Mouse (Mus musculus): ENCODE measurements around the gene Tigd3. TPM values are rescaled to one million over a fixed set of nuclear protein-coding genes. Genes with fewer than 3 reads are reported as not detected.
A peak's percentile ranks its signal among the peaks of the same experiment; 100 is the strongest.

Tigd3 gene
- total RNA-seq, 1 experiment from 2014 or later, result 1.4 TPM

DNA sequence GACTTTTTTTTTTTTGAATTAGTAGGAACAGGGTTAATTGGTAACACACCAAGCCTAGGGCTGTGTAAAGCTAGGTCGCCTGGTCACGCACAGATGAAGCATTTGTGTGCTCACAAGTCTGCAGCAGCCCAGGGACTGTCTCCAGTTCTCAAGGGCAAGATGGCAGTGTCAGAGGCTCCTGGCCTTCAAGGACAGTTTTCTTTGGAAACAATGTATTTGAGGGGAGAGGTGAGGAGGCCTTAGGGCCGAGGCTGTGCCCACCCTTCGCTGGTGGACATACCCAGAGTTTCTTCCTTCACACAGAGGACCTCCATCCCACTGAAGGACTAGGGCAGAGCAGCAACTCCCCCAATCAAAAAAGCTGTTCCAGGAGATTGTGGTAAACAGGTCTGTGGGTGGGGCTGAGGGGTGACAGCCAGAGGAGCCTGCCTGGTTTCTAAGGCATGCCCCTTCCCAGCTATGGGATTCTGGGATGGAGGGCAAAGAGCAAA is 46.6 kb downstream of the Tigd3 start:
- DNase-seq, result peak; percentile 41

- peak; percentile 89 for DNase-seq
These were observed 47.2 kb downstream of the Tigd3 start for GRCm38 (mm10) chr19:5846557-5847305.

GRCm38 (mm10) chr19:5846154-5846553 is 47.8 kb downstream of the Tigd3 start:
- DNase-seq, result no peak

GRCm38 (mm10) chr19:5845319-5846135 is 48.4 kb downstream of the Tigd3 start:
- peak; percentile 98 for DNase-seq

DNA sequence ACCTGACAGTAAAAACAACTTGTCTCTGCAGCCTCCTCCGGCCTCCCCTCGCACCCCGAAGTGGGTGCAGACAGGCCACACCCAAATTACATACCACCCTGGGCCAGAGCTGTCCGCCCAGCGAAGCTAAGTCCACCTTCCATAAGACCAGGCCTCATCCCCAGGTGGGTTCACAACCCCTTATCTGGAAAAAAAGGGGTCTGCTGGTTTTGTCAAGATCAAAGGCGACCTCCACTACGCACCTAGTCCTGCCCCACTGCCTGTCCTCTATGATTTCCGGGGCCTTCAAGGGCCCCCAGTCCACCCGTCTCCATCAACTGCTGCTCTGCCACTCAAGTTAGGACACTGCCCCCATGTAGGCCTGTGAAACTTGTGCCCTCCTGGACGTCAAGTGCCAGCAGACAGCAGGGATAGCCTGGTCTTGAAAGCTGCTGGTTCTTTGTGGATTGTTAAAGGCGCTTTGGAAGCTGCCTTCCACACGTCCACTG is 49.1 kb downstream of the Tigd3 start:
- no peak for DNase-seq

- peak; percentile 55 for DNase-seq
These were observed 49.9 kb downstream of the Tigd3 start for GRCm38 (mm10) chr19:5843781-5844691.

DNA sequence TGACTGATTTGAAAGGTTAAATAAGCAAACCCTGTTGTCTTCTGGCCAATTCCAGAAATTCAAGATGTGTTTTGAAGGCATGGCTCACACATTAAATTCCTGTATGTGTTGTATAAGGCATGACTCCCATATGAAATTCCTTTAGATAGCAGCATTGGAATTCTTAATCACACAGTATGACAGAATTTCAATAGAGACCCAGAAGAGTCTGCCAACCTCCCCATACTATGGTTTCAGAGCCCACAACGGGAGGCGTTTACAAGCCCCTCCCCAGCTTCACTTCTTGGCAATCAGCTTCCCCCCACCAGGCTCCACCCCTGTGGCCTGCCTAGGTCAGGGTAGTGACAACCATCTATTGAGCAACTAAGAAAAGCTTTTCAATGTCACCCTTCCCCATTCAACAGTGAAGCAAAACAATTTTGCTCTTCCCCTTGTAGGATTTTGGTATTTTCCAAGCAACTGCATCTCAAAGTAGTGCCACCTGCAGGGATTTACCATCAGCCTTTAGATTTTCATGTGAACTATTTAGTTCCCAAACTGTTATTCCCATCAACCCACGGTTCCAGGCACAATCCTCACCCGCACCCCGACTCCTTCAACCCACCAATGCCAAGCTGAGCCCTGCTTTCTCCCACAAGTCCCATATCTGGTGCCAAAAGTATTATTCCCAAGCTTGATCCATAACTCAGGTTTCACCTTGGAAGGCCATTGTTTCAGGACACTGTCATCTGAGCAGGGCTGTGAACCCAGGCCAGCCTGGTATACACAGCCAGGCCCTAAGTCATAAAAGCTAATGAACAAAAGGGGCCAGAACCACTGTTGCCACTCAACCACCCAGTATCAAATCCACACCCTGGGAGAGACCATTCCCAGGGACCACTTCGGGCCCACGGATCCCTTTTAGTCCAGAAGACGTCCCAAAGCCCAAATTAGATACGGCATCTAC is 50.9 kb downstream of the Tigd3 start:
- peak; percentile 68 for DNase-seq

- DNase-seq, result no peak
These were observed 51.8 kb downstream of the Tigd3 start for GRCm38 (mm10) chr19:5841999-5842784.

- peak; percentile 29 for DNase-seq
These were observed 52.5 kb downstream of the Tigd3 start for GRCm38 (mm10) chr19:5841389-5841946.

Other genes starting within 250 kb of the Tigd3 start
- 56.4 and 64.0 TPM in 2 replicates for gene Sipa1, start 230.4 kb downstream of the Tigd3 start, total RNA-seq (2021)
- 50.4 and 51.2 TPM in 2 replicates for gene Map3k11, start 205.4 kb downstream of the Tigd3 start, total RNA-seq (2021)
- 75.1 and 78.4 TPM in 2 replicates for gene Pcnx3, start 205.2 kb downstream of the Tigd3 start, total RNA-seq (2021)
- gene Kcnk7, start 189.8 kb downstream of the Tigd3 start, total RNA-seq (2021), result not detected in 2 replicates
- 29.1 and 29.3 TPM in 2 replicates for gene Ehbp1l1, start 167.8 kb downstream of the Tigd3 start, total RNA-seq (2021)
- gene Fam89b, start 164.5 kb downstream of the Tigd3 start, total RNA-seq (2021), result 41.3 and 50.4 TPM in 2 replicates
- 212 and 214 TPM in 2 replicates for gene Ltbp3, start 153.2 kb downstream of the Tigd3 start, total RNA-seq (2021)
- gene Scyl1, start 122.7 kb downstream of the Tigd3 start, total RNA-seq (2021), result 87.4 and 92.1 TPM in 2 replicates
- 26.0 and 34.5 TPM in 2 replicates for gene Frmd8, start 18.9 kb downstream of the Tigd3 start, total RNA-seq (2021)
- 14.7 and 16.5 TPM in 2 replicates for gene Slc25a45, start 16.3 kb downstream of the Tigd3 start, total RNA-seq (2021)
- 118 and 119 TPM in 2 replicates for gene Dpf2, start 18.9 kb upstream of the Tigd3 start, total RNA-seq (2021)
- 9.6 and 9.7 TPM in 2 replicates for gene Cdc42ep2, start 30.7 kb upstream of the Tigd3 start, total RNA-seq (2021)
- gene Pola2, start 70.1 kb upstream of the Tigd3 start, total RNA-seq (2021), result 24.6 and 28.4 TPM in 2 replicates
- gene Slc22a20, start 92.0 kb upstream of the Tigd3 start, total RNA-seq (2021), result not detected in 2 replicates
- gene Capn1, start 121.7 kb upstream of the Tigd3 start, total RNA-seq (2021), result 28.5 and 41.5 TPM in 2 replicates
- gene Syvn1, start 152.4 kb upstream of the Tigd3 start, total RNA-seq (2021), result 53.2 and 54.8 TPM in 2 replicates
- gene Mrpl49, start 163.6 kb upstream of the Tigd3 start, total RNA-seq (2021), result 59.7 and 68.2 TPM in 2 replicates
- gene Fau, start 163.7 kb upstream of the Tigd3 start, total RNA-seq (2021), result 956 and 1,133 TPM in 2 replicates
- gene Znhit2, start 167.0 kb upstream of the Tigd3 start, total RNA-seq (2021), result 24.9 and 25.3 TPM in 2 replicates
- 9.5 and 19.3 TPM in 2 replicates for gene Tm7sf2, start 174.2 kb upstream of the Tigd3 start, total RNA-seq (2021)
- gene Vps51, start 183.1 kb upstream of the Tigd3 start, total RNA-seq (2021), result 44.9 and 47.9 TPM in 2 replicates
- not detected in 2 replicates for gene Tmem262, start 185.9 kb upstream of the Tigd3 start, total RNA-seq (2021)
- gene Gm28374, start 188.1 kb upstream of the Tigd3 start, total RNA-seq (2021), result not detected in 2 replicates
- gene Zfpl1, start 190.8 kb upstream of the Tigd3 start, total RNA-seq (2021), result 31.0 and 33.5 TPM in 2 replicates
- gene Cdca5, start 190.8 kb upstream of the Tigd3 start, total RNA-seq (2021), result 5.5 and 5.7 TPM in 2 replicates
- 0.56 and 0.60 TPM in 2 replicates for gene AC131692.1, start 200.3 kb upstream of the Tigd3 start, total RNA-seq (2021)
- gene Naaladl1, start 211.6 kb upstream of the Tigd3 start, total RNA-seq (2021), result 0.33 TPM in 1 of 2 replicates, not detected in the other
- gene Sac3d1, start 224.5 kb upstream of the Tigd3 start, total RNA-seq (2021), result 12.9 and 15.4 TPM in 2 replicates
- 21.7 and 23.6 TPM in 2 replicates for gene Snx15, start 234.2 kb upstream of the Tigd3 start, total RNA-seq (2021)
- gene Batf2, start 246.8 kb upstream of the Tigd3 start, total RNA-seq (2021), result 0.52 and 1.5 TPM in 2 replicates
- gene Arl2, start 247.4 kb upstream of the Tigd3 start, total RNA-seq (2021), result 61.2 and 61.5 TPM in 2 replicates